Mouse (Mus musculus) neural tube, embryonic 14.5 days (tissue): ENCODE measurements at regions not wholly inside any gene's neighbourhood (a gene's known extent, or its start where the extent isn't known, plus 50 kb on each side); places are given as distances from the start of the nearest gene placed in this dataset.

Source experiments
- ATAC-seq: fragments of 200-750 bp; cut with Nextera tagmentation; 2 replicates; pipeline ENCODE4 v1.8.0; 2017; ENCODE audit warnings: low read depth, mild to moderate bottlenecking, moderate TSS enrichment, moderate library complexity
- H3K27ac ChIP-seq: fragments of 300-500 bp; sonication (generic); 2 replicates; pipeline ENCODE4 v1.5.1; 2014; ENCODE audit warnings: low read depth, mild to moderate bottlenecking, control low read depth, low read length, moderate library complexity, mixed read lengths
- H3K27me3 ChIP-seq: fragments of 300-500 bp; sonication (generic); 2 replicates; pipeline ENCODE4 v1.6.1; 2014; ENCODE audit warnings: low read length; ENCODE audit not compliant: control insufficient read depth, insufficient read depth
- H3K36me3 ChIP-seq: fragments of 300-500 bp; sonication (generic); 2 replicates; pipeline ENCODE4 v1.6.1; 2014; ENCODE audit warnings: low read length, mixed read lengths; ENCODE audit not compliant: control insufficient read depth, insufficient read depth
- H3K4me1 ChIP-seq: fragments of 300-500 bp; sonication (generic); 2 replicates; pipeline ENCODE4 v1.6.1; 2014; ENCODE audit warnings: low read length; ENCODE audit not compliant: control insufficient read depth, insufficient read depth
- H3K4me2 ChIP-seq: fragments of 300-500 bp; sonication (generic); 2 replicates; pipeline ENCODE4 v1.6.1; 2014; ENCODE audit warnings: mild to moderate bottlenecking, low read depth, low read length, control low read depth
- H3K4me3 ChIP-seq: fragments of 300-500 bp; sonication (generic); 2 replicates; pipeline ENCODE4 v1.5.1; 2014; ENCODE audit warnings: low read depth, low read length, control low read depth, mixed read lengths
- H3K9ac ChIP-seq: fragments of 300-500 bp; sonication (generic); replicated peaks from 2 replicates; pipeline ENCODE4 v1.6.1; 2014; ENCODE audit warnings: low read depth, mild to moderate bottlenecking, control low read depth, low read length, mixed read lengths
- H3K9me3 ChIP-seq: fragments of 300-500 bp; sonication (generic); 2 replicates; pipeline ENCODE4 v1.6.1; 2016; ENCODE audit warnings: low read length; ENCODE audit not compliant: control insufficient read depth
- WGBS: fragments of 180-500 bp; shearing (Covaris S2); extraction: QIAGEN DNeasy Blood & Tissue Kit; methylation state at CpG from one replicate; pipeline ENCODE4 v1.1.7; 2014; 5-methylcytosine and 5-hydroxymethylcytosine counted together

DNA sequence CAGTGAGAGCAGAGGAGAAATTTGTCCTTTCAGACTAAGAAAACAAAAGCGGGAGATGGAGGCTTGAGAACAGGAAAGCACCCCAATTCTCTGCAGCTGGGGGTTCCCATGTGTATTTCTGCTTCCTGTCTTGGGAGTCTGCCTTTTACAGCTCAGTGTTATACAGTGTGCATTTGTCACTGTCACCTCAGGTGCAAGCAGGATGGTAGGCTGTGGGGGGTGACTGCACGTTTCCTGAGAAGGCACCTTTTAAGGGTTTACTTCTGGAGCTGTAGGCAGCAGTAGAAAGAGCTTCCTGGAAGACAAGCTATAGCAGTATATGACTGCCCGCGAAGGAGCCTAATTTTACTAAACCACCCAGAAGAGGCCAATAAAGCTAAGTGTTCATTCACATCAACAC, 180.5 kb downstream of the Kcnrg start:
- no peak overlapping the region for H3K27ac ChIP-seq
- no peaks in the 10 kb centered on the region for H3K4me1 ChIP-seq
- H3K4me2 ChIP-seq: no peak overlapping the region
- H3K27me3 ChIP-seq: no peaks in the 10 kb centered on the region
- H3K9ac ChIP-seq: no peak overlapping the region
- 68% methylated on average over 4 of the region's 4 CpGs for WGBS
- H3K4me3 ChIP-seq: no peak overlapping the region
- H3K9me3 ChIP-seq: no peaks in the 10 kb centered on the region
- no peak for ATAC-seq
- H3K36me3 ChIP-seq: no peaks in the 10 kb centered on the region

DNA sequence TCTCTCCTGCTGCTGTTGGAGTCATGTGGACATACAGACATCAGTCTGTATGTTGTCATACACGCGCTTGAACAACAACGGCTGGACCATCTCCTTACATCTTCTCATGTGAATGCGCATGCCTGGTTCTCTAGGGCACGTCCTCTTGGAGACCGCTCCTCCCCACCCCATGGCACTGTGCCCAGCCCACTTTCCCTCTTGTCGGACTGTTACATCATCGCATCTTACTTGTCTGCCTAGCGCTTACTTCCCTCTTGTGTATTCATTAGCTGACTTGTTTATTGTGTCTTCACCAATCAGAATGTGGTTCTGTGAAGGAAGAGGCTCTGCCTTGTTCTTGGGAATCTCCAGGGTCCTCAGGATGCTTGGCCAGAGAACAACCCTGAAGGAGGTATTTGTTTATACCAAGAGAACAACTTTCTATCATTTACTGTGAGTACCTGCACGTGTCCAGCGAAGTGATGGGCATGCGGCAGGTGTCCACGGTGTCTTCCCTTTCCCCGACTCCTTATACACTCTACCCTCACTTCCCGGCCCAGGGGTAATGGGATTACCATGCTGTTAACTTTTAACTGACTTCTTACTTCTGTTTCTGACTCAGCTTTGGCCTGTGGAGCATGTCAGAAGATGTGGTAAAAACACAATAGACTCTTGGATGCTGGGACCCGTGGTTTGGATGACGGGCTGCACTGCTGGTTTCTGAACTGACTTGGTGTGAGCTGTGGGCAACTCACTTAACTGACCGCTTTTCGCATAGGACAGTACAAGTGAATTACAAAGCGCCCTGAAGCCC, 181.9 kb downstream of the Kcnrg start:
- no peak overlapping the region for H3K27ac ChIP-seq
- no peaks in the 10 kb centered on the region for H3K4me1 ChIP-seq
- H3K27me3 ChIP-seq: no peaks in the 10 kb centered on the region
- ATAC-seq: no peak
- H3K4me3 ChIP-seq: no peak overlapping the region
- 86% methylated on average over 20 of the region's 20 CpGs for WGBS
- no peak overlapping the region for H3K9ac ChIP-seq
- no peaks in the 10 kb centered on the region for H3K36me3 ChIP-seq
- H3K4me2 ChIP-seq: no peak overlapping the region
- H3K9me3 ChIP-seq: no peaks in the 10 kb centered on the region

DNA sequence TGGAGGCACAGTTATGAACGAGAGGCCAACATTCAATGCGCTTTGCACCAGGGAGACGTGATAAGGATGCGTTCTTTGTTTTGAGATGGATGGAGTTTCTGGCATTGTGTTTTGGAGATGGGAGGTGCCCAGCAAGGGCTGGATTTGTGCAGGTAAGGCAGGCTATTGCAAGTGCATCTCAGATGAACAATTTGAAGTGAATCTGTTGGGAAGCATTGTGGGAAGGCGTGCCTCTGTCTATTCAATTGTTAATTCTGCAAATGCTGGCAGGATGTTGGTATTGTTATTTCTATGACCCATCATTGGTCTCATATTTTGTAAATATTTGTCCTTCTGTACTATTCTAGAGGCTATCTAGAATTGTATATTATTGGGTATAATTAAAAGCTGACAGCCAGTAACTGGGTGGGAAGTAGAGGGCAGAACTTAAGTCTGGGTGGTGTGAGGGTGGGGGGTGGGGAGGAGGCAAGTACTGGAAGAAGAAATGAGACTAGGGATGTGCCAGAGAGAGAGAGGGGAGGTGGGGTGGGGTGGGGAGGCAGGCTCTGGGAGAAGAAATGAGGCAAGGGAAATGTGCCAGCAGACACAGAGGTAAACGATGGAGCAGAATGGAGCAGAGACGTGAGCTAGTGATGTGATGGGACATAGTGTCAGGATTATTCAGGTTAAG, 188.9 kb downstream of the Kcnrg start:
- ATAC-seq: no peak
- Histone ChIP-seq H3K9me3 (no peaks in the 10 kb centered on the region), H3K27me3 (no peaks in the 10 kb centered on the region), H3K9ac (no peak overlapping the region), H3K4me2 (no peak overlapping the region), H3K4me1 (no peaks in the 10 kb centered on the region), H3K36me3 (no peaks in the 10 kb centered on the region), H3K4me3 (no peak overlapping the region), H3K27ac (no peak overlapping the region)
- 87% methylated on average over 7 of the region's 7 CpGs for WGBS

DNA sequence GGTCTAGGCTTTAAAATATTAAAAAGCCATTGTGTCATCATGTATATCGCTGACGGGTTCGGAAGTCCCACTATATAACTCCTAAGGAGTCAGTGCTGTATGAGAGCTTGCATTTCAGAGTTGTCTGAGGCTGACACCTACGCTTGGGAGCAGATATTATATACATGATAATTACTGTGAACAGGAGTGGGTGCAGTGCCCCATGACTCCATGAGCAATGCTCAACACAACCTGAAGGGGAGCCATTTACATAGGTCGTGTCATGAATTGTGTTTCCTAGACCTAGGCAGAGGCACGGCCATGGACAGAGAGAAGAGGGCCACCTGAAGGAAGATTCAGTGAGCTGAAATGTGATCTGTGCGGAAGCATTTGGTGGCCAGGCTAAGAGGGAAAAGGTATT, 189.4 kb downstream of the Kcnrg start:
- ATAC-seq: no peak
- 91% methylated on average over 7 of the region's 7 CpGs for WGBS
- Histone ChIP-seq H3K4me1 (no peaks in the 10 kb centered on the region), H3K27ac (no peak overlapping the region), H3K9me3 (no peaks in the 10 kb centered on the region), H3K4me2 (no peak overlapping the region), H3K27me3 (no peaks in the 10 kb centered on the region), H3K9ac (no peak overlapping the region), H3K36me3 (no peaks in the 10 kb centered on the region), H3K4me3 (no peak overlapping the region)

DNA sequence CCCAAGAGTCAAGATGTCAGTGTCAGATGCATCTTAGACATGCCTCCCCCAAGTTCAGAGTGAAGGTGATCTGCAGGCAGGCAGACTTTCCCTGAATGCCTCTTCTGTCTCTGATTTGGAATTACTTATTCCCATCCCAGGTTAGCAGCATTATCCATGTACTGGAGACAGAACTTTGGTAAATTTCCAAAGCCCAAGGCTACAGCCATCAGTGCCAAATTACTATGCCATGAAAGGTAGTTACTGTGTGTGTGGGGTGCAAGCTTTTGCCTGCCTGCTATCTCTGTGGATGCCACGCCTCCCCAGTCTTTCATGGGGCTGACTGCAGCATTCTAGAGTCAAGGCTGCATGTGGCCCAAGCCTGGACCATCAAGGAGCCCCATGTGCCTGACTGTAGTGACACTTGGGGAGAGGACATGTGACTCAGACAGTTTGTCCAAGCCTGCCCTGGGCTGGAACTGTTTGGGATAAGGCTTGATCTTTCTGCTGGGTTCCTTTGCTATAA, 196.2 kb downstream of the Kcnrg start:
- Histone ChIP-seq H3K4me1 (no peaks in the 10 kb centered on the region), H3K9ac (no peak overlapping the region), H3K4me2 (no peak overlapping the region), H3K4me3 (no peak overlapping the region), H3K36me3 (no peaks in the 10 kb centered on the region), H3K27ac (no peak overlapping the region), H3K9me3 (no peaks in the 10 kb centered on the region), H3K27me3 (no peaks in the 10 kb centered on the region)
- no peak for ATAC-seq
- 55% methylated on average over 1 of the region's 1 CpGs for WGBS

DNA sequence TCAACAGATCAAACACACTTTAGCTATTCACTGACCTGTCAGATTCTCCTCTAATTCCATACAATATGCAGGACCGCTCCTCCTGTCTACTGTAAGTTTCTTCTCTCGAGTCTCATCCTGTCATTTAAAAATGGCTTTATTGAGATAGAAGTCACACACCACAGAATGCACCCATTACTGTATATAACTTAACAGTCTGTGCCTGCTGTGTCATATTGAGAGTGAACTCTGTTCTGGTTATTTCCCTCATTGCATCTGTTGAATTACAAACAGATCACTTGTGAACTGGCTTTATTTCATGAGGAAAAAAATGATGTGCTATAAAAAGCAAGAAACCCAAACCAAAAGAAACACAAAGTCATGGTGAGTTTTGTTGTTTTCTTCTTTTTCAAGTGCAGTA, 198.2 kb downstream of the Kcnrg start:
- Histone ChIP-seq H3K27me3 (no peaks in the 10 kb centered on the region), H3K9ac (no peak overlapping the region), H3K4me3 (no peak overlapping the region), H3K4me1 (peaks cover 8% of the 10 kb centered on the region; the same call in 1 of the 2 replicates), H3K9me3 (no peaks in the 10 kb centered on the region), H3K36me3 (no peaks in the 10 kb centered on the region), H3K27ac (no peak overlapping the region), H3K4me2 (no peak overlapping the region)
- 83% methylated on average over 2 of the region's 2 CpGs for WGBS
- ATAC-seq: no peak

DNA sequence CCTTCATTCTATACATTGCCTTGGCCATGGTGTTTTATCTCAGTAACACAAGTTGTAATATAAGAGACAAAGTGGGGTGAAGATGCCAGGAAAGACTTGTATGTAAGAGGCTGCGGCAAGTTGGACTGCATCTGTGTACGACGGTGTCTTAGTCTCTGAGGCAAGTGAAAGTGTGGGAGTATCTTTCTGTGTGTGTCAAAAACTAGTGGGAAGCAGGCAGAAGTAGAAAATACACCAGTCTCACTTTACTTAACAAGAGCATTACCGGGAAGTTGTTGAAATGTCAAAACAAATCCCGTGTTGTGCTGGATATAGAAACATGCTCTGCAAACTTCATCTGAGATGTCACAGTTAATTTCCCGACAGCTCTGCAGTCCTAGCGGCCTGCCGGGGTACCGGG, 200.9 kb downstream of the Kcnrg start:
- 80% methylated on average over 9 of the region's 9 CpGs for WGBS
- ATAC-seq: no peak
- H3K9me3 ChIP-seq: no peaks in the 10 kb centered on the region
- no peaks in the 10 kb centered on the region for H3K36me3 ChIP-seq
- no peak overlapping the region for H3K4me2 ChIP-seq
- no peaks in the 10 kb centered on the region for H3K27me3 ChIP-seq
- no peak overlapping the region for H3K9ac ChIP-seq
- H3K4me1 ChIP-seq: peaks cover 17% of the 10 kb centered on the region; the same call in 1 of the 2 replicates
- no peak overlapping the region for H3K4me3 ChIP-seq
- no peak overlapping the region for H3K27ac ChIP-seq

DNA sequence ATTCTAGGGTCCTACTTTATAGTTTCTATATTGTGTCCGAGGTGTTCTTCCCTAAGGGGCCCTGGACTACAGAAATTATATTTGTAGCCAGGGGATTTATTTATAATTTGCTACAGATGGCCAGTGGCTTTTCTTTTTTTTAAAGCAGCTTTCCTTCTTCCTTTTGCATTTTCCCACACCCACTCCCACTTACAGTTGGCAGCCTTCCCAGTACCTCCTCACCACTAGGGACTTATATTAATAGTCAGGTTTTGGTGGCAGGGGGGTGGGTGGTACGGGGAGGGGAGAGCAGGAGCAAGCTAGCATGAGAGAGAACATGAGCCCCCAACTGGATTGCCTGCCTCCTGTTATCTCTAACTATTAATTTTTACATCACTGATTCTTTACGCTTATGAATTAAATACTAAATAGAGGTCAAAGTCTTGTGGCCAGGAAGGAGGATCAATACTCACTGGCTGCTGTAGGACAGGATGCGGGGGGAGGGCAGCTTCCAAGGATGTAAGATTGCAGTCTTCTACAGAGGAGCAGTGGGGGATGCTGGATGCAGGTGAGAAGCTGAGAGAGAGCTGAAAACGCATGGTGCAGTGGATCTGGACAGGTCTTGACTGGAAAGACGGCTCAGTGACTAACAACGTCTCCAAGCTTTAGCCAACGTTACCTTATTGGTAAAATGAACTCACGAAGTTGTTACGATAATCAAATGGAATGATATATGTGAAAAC, 202.6 kb downstream of the Kcnrg start:
- H3K27ac ChIP-seq: no peak overlapping the region
- H3K36me3 ChIP-seq: no peaks in the 10 kb centered on the region
- no peak overlapping the region for H3K4me3 ChIP-seq
- no peak overlapping the region for H3K9ac ChIP-seq
- H3K9me3 ChIP-seq: no peaks in the 10 kb centered on the region
- 65% methylated on average over 10 of the region's 10 CpGs for WGBS
- H3K4me2 ChIP-seq: no peak overlapping the region
- H3K27me3 ChIP-seq: no peaks in the 10 kb centered on the region
- peak; percentile 58; the same call in 1 of the 2 replicates for ATAC-seq
- H3K4me1 ChIP-seq: peaks cover 17% of the 10 kb centered on the region; the same call in 1 of the 2 replicates

DNA sequence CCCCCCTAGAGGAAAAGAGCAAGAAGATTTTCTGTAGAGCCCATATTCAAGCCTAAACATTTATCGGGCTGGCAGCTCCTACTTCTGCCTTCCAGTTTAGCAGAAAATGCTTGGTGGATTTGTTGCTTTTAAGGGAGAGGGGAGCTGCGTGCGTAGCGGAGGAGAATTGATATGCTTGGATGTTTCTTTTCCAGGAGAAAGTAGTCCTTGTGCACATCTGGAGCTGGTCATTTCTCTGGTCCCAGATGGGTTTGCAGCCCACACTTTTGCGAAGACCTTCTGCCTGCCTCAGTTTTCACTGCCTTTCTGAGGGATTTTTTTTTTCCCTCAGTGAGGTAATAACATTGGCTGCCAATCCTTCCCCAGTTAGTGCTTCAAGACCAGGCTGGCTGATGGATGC, 203.6 kb downstream of the Kcnrg start:
- H3K4me3 ChIP-seq: no peak overlapping the region
- H3K27me3 ChIP-seq: no peaks in the 10 kb centered on the region
- peaks cover 17% of the 10 kb centered on the region; the same call in 1 of the 2 replicates for H3K4me1 ChIP-seq
- H3K9me3 ChIP-seq: no peaks in the 10 kb centered on the region
- no peak overlapping the region for H3K4me2 ChIP-seq
- H3K9ac ChIP-seq: no peak overlapping the region
- no peak for ATAC-seq
- WGBS: 74% methylated on average over 5 of the region's 5 CpGs
- no peak overlapping the region for H3K27ac ChIP-seq
- H3K36me3 ChIP-seq: no peaks in the 10 kb centered on the region
